Mouse (Mus musculus): ENCODE results near the gene Frmd4b. TPM values are rescaled to one million over a fixed set of nuclear protein-coding genes. Genes with fewer than 3 reads are reported as not detected.

Frmd4b gene
- polyA plus RNA-seq, 1 experiment from 2014 or later: 22.2 TPM

DNA sequence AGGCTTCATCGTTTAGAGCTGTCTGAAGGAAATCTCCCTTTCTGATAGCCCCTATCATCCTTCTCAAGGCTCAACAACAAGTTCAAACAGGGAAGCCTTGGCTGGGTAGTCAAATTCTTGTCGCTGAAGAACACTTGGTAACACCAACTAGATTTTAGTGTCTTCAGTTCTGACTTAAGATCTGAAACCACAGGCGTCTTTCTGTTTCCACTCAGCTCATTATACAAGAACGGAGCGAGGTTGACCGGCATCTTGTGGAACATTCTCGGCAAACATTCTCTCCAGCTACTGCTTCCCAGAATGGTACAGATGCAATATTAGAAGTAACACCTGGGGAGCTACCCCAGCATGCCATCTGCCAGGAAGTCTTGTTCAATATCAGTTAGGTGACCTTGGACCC is 28.3 kb downstream of the Frmd4b start:
- H3K4me1 ChIP-seq (ENCODE audit: control insufficient read depth, insufficient read depth, low read length): no peaks in the 10 kb centered on the region
- no peak overlapping the region for H3K27ac ChIP-seq (ENCODE audit: low read length)
- ATAC-seq (ENCODE audit: insufficient number of reproducible peaks, insufficient read depth, low FRiP score, low read depth): no peak
- H3K36me3 ChIP-seq (ENCODE audit: control insufficient read depth, insufficient read depth, low read length): no peaks in the 10 kb centered on the region
- no peaks in the 10 kb centered on the region for H3K27me3 ChIP-seq (ENCODE audit: control insufficient read depth, insufficient read depth, low read length)
- no peaks in the 10 kb centered on the region for H3K9me3 ChIP-seq (ENCODE audit: control insufficient read depth, low read depth, low read length)
- no peak overlapping the region for H3K9ac ChIP-seq (replicated peaks; ENCODE audit: low read depth, low read length)
- no peak overlapping the region for H3K4me3 ChIP-seq (ENCODE audit: low read depth, low read length)
- H3K4me2 ChIP-seq (replicated peaks; ENCODE audit: low read depth, low read length): no peak overlapping the region
- 87% methylated on average over 7 of the region's 7 CpGs for WGBS

GRCm38 (mm10) chr6:97586606-97587005 is 30.7 kb downstream of the Frmd4b start:
- Histone ChIP-seq H3K9me3 (ENCODE audit: control insufficient read depth, low read depth, low read length) (no peaks in the 10 kb centered on the region), H3K27ac (ENCODE audit: low read length) (no peak overlapping the region), H3K4me2 (replicated peaks; ENCODE audit: low read depth, low read length) (no peak overlapping the region), H3K27me3 (ENCODE audit: control insufficient read depth, insufficient read depth, low read length) (no peaks in the 10 kb centered on the region), H3K9ac (replicated peaks; ENCODE audit: low read depth, low read length) (no peak overlapping the region), H3K4me3 (ENCODE audit: low read depth, low read length) (no peak overlapping the region), H3K36me3 (ENCODE audit: control insufficient read depth, insufficient read depth, low read length) (no peaks in the 10 kb centered on the region), H3K4me1 (ENCODE audit: control insufficient read depth, insufficient read depth, low read length) (no peaks in the 10 kb centered on the region)
- no peak for ATAC-seq (ENCODE audit: insufficient number of reproducible peaks, insufficient read depth, low FRiP score, low read depth)

GRCm38 (mm10) chr6:97586024-97586423 is 31.3 kb downstream of the Frmd4b start:
- Histone ChIP-seq H3K9me3 (ENCODE audit: control insufficient read depth, low read depth, low read length) (no peaks in the 10 kb centered on the region), H3K27ac (ENCODE audit: low read length) (no peak overlapping the region), H3K4me2 (replicated peaks; ENCODE audit: low read depth, low read length) (no peak overlapping the region), H3K4me1 (ENCODE audit: control insufficient read depth, insufficient read depth, low read length) (no peaks in the 10 kb centered on the region), H3K27me3 (ENCODE audit: control insufficient read depth, insufficient read depth, low read length) (no peaks in the 10 kb centered on the region), H3K9ac (replicated peaks; ENCODE audit: low read depth, low read length) (no peak overlapping the region), H3K36me3 (ENCODE audit: control insufficient read depth, insufficient read depth, low read length) (no peaks in the 10 kb centered on the region), H3K4me3 (ENCODE audit: low read depth, low read length) (no peak overlapping the region)
- ATAC-seq (ENCODE audit: insufficient number of reproducible peaks, insufficient read depth, low FRiP score, low read depth): no peak
- WGBS: 58% methylated on average over 8 of the region's 8 CpGs

GRCm38 (mm10) chr6:97582748-97583147 is 34.6 kb downstream of the Frmd4b start:
- ATAC-seq (ENCODE audit: insufficient number of reproducible peaks, insufficient read depth, low FRiP score, low read depth): no peak

GRCm38 (mm10) chr6:97581941-97582340 is 35.4 kb downstream of the Frmd4b start:
- Histone ChIP-seq H3K4me1 (ENCODE audit: control insufficient read depth, insufficient read depth, low read length) (no peaks in the 10 kb centered on the region), H3K4me2 (replicated peaks; ENCODE audit: low read depth, low read length) (no peak overlapping the region), H3K9ac (replicated peaks; ENCODE audit: low read depth, low read length) (no peak overlapping the region), H3K36me3 (ENCODE audit: control insufficient read depth, insufficient read depth, low read length) (no peaks in the 10 kb centered on the region), H3K27ac (ENCODE audit: low read length) (no peak overlapping the region), H3K9me3 (ENCODE audit: control insufficient read depth, low read depth, low read length) (no peaks in the 10 kb centered on the region), H3K27me3 (ENCODE audit: control insufficient read depth, insufficient read depth, low read length) (no peaks in the 10 kb centered on the region), H3K4me3 (ENCODE audit: low read depth, low read length) (no peak overlapping the region)
- 69% methylated on average over 7 of the region's 7 CpGs for WGBS
- no peak for ATAC-seq (ENCODE audit: insufficient number of reproducible peaks, insufficient read depth, low FRiP score, low read depth)

More at GRCm38 (mm10) chr6:97582748-97583147, 34.6 kb downstream of the Frmd4b start:
- 33% methylated on average over 8 of the region's 8 CpGs for WGBS
- Histone ChIP-seq H3K27ac (ENCODE audit: low read length) (no peak overlapping the region), H3K9ac (replicated peaks; ENCODE audit: low read depth, low read length) (no peak overlapping the region), H3K4me1 (ENCODE audit: control insufficient read depth, insufficient read depth, low read length) (no peaks in the 10 kb centered on the region), H3K36me3 (ENCODE audit: control insufficient read depth, insufficient read depth, low read length) (no peaks in the 10 kb centered on the region), H3K9me3 (ENCODE audit: control insufficient read depth, low read depth, low read length) (no peaks in the 10 kb centered on the region), H3K4me2 (replicated peaks; ENCODE audit: low read depth, low read length) (no peak overlapping the region), H3K27me3 (ENCODE audit: control insufficient read depth, insufficient read depth, low read length) (no peaks in the 10 kb centered on the region), H3K4me3 (ENCODE audit: low read depth, low read length) (no peak overlapping the region)

DNA sequence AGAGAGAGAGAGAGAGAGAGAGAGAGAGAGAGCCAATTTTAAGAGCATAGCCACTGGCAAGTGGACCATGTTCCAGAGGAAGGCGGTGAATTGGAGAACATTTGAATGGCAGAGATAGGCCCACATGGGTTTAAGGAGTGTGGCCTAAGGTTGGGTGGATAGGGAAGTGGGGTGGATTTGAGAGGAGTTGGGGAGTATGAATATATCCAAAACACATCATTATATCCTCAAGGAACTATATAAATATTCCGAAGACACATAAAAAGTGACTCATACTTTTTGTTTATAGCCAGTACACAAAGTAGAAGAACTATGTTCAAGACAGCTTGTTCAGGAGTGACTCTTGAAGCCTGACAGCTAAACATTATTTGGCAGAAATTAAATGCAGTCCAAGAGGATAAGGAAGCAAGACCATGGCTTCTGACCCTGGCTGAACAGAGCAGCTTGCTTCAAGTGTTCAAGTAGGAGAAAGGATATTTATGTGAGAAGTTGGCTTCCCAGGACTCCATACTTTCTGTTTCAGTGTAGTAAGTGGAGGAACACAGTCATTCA is 36.8 kb downstream of the Frmd4b start:
- WGBS: 88% methylated on average over 2 of the region's 2 CpGs

DNA sequence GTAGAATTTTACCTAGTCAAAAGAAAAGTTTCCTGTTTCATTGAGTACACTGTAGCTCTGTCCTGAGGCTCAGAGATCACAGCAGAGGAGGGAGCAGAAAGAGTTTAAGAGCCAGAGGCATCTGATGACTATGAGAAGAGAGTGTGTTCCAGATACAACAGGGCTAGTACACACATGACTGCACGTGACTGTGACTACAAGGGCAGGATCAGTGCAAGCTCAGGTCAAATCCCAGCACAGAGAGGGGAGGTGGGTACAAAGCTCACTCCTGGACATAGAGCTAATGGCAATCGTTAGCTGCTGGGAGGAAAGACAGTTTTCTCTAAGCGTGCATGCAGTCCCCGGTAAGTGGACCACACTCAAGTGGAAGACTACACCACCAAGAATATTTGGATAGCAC is 37.6 kb downstream of the Frmd4b start:
- Histone ChIP-seq H3K27me3 (ENCODE audit: control insufficient read depth, insufficient read depth, low read length) (no peaks in the 10 kb centered on the region), H3K36me3 (ENCODE audit: control insufficient read depth, insufficient read depth, low read length) (no peaks in the 10 kb centered on the region), H3K27ac (ENCODE audit: low read length) (no peak overlapping the region), H3K9ac (replicated peaks; ENCODE audit: low read depth, low read length) (no peak overlapping the region), H3K9me3 (ENCODE audit: control insufficient read depth, low read depth, low read length) (no peaks in the 10 kb centered on the region), H3K4me3 (ENCODE audit: low read depth, low read length) (no peak overlapping the region), H3K4me2 (replicated peaks; ENCODE audit: low read depth, low read length) (no peak overlapping the region), H3K4me1 (ENCODE audit: control insufficient read depth, insufficient read depth, low read length) (no peaks in the 10 kb centered on the region)
- no peak for ATAC-seq (ENCODE audit: insufficient number of reproducible peaks, insufficient read depth, low FRiP score, low read depth)
- 77% methylated on average over 4 of the region's 4 CpGs for WGBS

More for the DNA sequence above, 36.8 kb downstream of the Frmd4b start:
- ATAC-seq (ENCODE audit: insufficient number of reproducible peaks, insufficient read depth, low FRiP score, low read depth): no peak
- Histone ChIP-seq H3K4me2 (replicated peaks; ENCODE audit: low read depth, low read length) (no peak overlapping the region), H3K36me3 (ENCODE audit: control insufficient read depth, insufficient read depth, low read length) (no peaks in the 10 kb centered on the region), H3K9me3 (ENCODE audit: control insufficient read depth, low read depth, low read length) (no peaks in the 10 kb centered on the region), H3K4me1 (ENCODE audit: control insufficient read depth, insufficient read depth, low read length) (no peaks in the 10 kb centered on the region), H3K27ac (ENCODE audit: low read length) (no peak overlapping the region), H3K4me3 (ENCODE audit: low read depth, low read length) (no peak overlapping the region), H3K27me3 (ENCODE audit: control insufficient read depth, insufficient read depth, low read length) (no peaks in the 10 kb centered on the region), H3K9ac (replicated peaks; ENCODE audit: low read depth, low read length) (no peak overlapping the region)

- no peaks in the 10 kb centered on the region for H3K9me3 ChIP-seq (ENCODE audit: control insufficient read depth, low read depth, low read length)
- H3K27ac ChIP-seq (ENCODE audit: low read length): no peak overlapping the region
- no peak overlapping the region for H3K4me3 ChIP-seq (ENCODE audit: low read depth, low read length)
- no peak overlapping the region for H3K4me2 ChIP-seq (replicated peaks; ENCODE audit: low read depth, low read length)
- H3K36me3 ChIP-seq (ENCODE audit: control insufficient read depth, insufficient read depth, low read length): no peaks in the 10 kb centered on the region
- H3K4me1 ChIP-seq (ENCODE audit: control insufficient read depth, insufficient read depth, low read length): no peaks in the 10 kb centered on the region
- H3K9ac ChIP-seq (replicated peaks; ENCODE audit: low read depth, low read length): no peak overlapping the region
- no peaks in the 10 kb centered on the region for H3K27me3 ChIP-seq (ENCODE audit: control insufficient read depth, insufficient read depth, low read length)
- 86% methylated on average over 7 of the region's 7 CpGs for WGBS
- ATAC-seq (ENCODE audit: insufficient number of reproducible peaks, insufficient read depth, low FRiP score, low read depth): no peak
These were observed 39.1 kb downstream of the Frmd4b start for GRCm38 (mm10) chr6:97578210-97578609.

- Histone ChIP-seq H3K4me3 (ENCODE audit: low read depth, low read length) (no peak overlapping the region), H3K27me3 (ENCODE audit: control insufficient read depth, insufficient read depth, low read length) (no peaks in the 10 kb centered on the region), H3K4me1 (ENCODE audit: control insufficient read depth, insufficient read depth, low read length) (no peaks in the 10 kb centered on the region), H3K9ac (replicated peaks; ENCODE audit: low read depth, low read length) (no peak overlapping the region), H3K4me2 (replicated peaks; ENCODE audit: low read depth, low read length) (no peak overlapping the region), H3K27ac (ENCODE audit: low read length) (no peak overlapping the region), H3K9me3 (ENCODE audit: control insufficient read depth, low read depth, low read length) (no peaks in the 10 kb centered on the region), H3K36me3 (ENCODE audit: control insufficient read depth, insufficient read depth, low read length) (no peaks in the 10 kb centered on the region)
- no peak for ATAC-seq (ENCODE audit: insufficient number of reproducible peaks, insufficient read depth, low FRiP score, low read depth)
- WGBS: 72% methylated on average over 4 of the region's 4 CpGs
These were observed 40.0 kb downstream of the Frmd4b start for GRCm38 (mm10) chr6:97577349-97577748.
